9 mouse cellular contexts compared by ENCODE assay signal in the genomic region with DNA sequence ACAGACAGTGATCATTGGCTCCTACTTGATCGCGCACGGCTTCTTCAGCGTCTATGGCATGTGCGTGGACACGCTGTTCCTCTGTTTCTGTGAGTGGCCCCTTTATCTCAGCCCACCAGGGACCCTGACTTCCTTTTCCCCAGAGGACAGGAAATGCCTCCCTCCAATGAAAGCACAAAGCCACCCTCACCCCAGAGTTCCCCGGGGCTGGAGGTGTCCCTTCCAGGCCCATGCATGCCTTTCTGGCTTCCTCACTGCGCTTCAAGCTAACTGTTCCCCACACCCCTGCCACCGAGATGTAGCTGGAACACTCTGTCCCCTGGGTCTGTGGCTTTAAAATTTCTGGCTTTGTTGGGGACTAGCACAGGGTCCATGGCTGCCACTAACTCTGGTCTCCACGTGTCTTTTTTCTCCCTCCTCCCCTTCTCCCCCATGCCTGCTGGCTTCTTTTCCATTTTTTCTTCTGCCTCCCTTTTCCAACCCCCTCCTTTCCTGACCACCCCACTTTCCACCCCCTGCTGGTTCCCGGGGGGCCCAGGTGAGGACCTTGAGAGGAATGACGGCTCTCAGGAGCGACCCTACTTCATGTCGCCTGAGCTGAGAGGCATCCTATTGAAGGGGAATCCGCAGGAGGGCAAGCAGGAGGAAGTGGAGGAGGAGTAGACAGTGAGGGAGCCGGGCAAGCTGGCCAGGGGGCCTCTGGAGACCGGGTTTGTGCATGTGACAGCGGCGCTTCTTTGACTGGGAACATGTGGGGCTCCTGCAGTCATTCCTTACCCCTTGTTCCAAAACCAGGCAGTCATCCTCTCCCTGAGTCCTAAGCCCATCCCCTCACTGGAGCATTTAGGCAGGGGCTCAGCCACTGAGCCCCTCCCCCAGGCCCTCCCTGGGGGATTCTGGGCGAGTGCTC. TPM values are rescaled to one million over a fixed set of nuclear protein-coding genes. Genes with fewer than 3 reads are reported as not detected.
DNase-seq lines count a peak whose midpoint lies in the region; ATAC-seq lines count a peak whose summit lies in the region.
"Had no signal": no experiment of that assay in that cellular context is flagged by ENCODE, and none has a peak within 500 bp of the region (broad histone marks: within the 10 kb centered on the region; RNA-seq: fewer than 3 reads in every experiment).

No protein-coding gene starts in this region.

- H3K27ac ChIP-seq in heart, embryonic 10.5 days: peak overlapping the region; percentile 78
- H3K27ac ChIP-seq in heart, embryonic 14.5 days (replicated peaks in 1 of 2; ENCODE audit: control insufficient read depth in 1 of 2, insufficient read depth in 1 of 2, low read depth in 2 of 2, low read length in 2 of 2): peak overlapping the region; percentile 4 to 43
- H3K27ac ChIP-seq in liver, embryonic 12.5 days: peak overlapping the region; percentile 70
- H3K27ac ChIP-seq: hindbrain, embryonic 15.5 days had no signal

- WGBS in heart, embryonic 10.5 days: 33% methylated on average over 20 of the region's 20 CpGs
- 33% methylated on average over 20 of the region's 20 CpGs for WGBS in heart, embryonic 14.5 days
- 11% methylated on average over 20 of the region's 20 CpGs for WGBS in liver, embryonic 12.5 days (ENCODE audit: insufficient replicate concordance)

- H3K36me3 ChIP-seq in heart, embryonic 10.5 days: peaks cover 67% of the 10 kb centered on the region
- H3K36me3 ChIP-seq in heart, embryonic 14.5 days (ENCODE audit: control insufficient read depth, insufficient read depth, low read length): peaks cover 69% of the 10 kb centered on the region
- H3K36me3 ChIP-seq in liver, embryonic 12.5 days: peaks cover 52% of the 10 kb centered on the region

- intact Hi-C loops in left cerebral cortex, postnatal 10 days (cut with DNase I): no loop called here

- H3K9me3 ChIP-seq in heart, embryonic 10.5 days: no peaks in the 10 kb centered on the region
- H3K9me3 ChIP-seq in heart, embryonic 14.5 days (ENCODE audit: control insufficient read depth, low read length): no peaks in the 10 kb centered on the region
- H3K9me3 ChIP-seq in liver, embryonic 12.5 days (replicated peaks): no peaks in the 10 kb centered on the region
- H3K9me3 ChIP-seq: hindbrain, embryonic 15.5 days had no signal

- no peak overlapping the region; the same call in 1 of the 2 replicates for H3K4me3 ChIP-seq in heart, embryonic 10.5 days
- no peak overlapping the region for H3K4me3 ChIP-seq in heart, embryonic 14.5 days (ENCODE audit: control insufficient read depth in 1 of 2, insufficient read depth in 1 of 2, low read depth in 1 of 2, low read length in 2 of 2)
- H3K4me3 ChIP-seq in liver, embryonic 12.5 days: no peak overlapping the region
- H3K4me3 ChIP-seq: hindbrain, embryonic 15.5 days had no signal

- H3K27me3 ChIP-seq in heart, embryonic 10.5 days (ENCODE audit: insufficient read depth, poor library complexity, severe bottlenecking): no peaks in the 10 kb centered on the region
- H3K27me3 ChIP-seq in heart, embryonic 14.5 days (ENCODE audit: control insufficient read depth, insufficient read depth, low read length): no peaks in the 10 kb centered on the region
- no peaks in the 10 kb centered on the region for H3K27me3 ChIP-seq in liver, embryonic 12.5 days (replicated peaks)
- H3K27me3 ChIP-seq: hindbrain, embryonic 15.5 days had no signal

- DNase-seq in heart, embryonic 10.5 days (ENCODE audit: low spot score): no peak
- DNase-seq in heart, postnatal 4 days: no peak
- DNase-seq in ES-CJ7 (ENCODE audit: low read depth, low spot score): peak; percentile 50
- no peak for DNase-seq in left cerebral cortex, postnatal 10 days (ENCODE audit: extremely low spot score in 1 of 2, low spot score in 2 of 2)
- DNase-seq in urinary bladder, postnatal 25 days (ENCODE audit: low spot score): no peak

- peaks cover 14% of the 10 kb centered on the region for H3K4me1 ChIP-seq in heart, embryonic 10.5 days
- peaks cover 6 to 8% of the 10 kb centered on the region in 2 experiments; a peak in 1 of 4 replicates for H3K4me1 ChIP-seq in heart, embryonic 14.5 days (ENCODE audit: control insufficient read depth in 2 of 2, insufficient read depth in 2 of 2, low read length in 2 of 2)
- H3K4me1 ChIP-seq in liver, embryonic 12.5 days: peaks cover 26% of the 10 kb centered on the region
- H3K4me1 ChIP-seq: hindbrain, embryonic 15.5 days had no signal

- ATAC-seq in heart, embryonic 14.5 days (ENCODE audit: insufficient number of reproducible peaks, insufficient read depth, low FRiP score, low read depth): peak; percentile 56; the same call in 1 of the 2 replicates
- peak; percentile 56 for ATAC-seq in liver, embryonic 12.5 days
- no peak for ATAC-seq in monocyte, adult 5-6 weeks (replicated peaks; ENCODE audit: insufficient number of reproducible peaks, low FRiP score, low TSS enrichment, poor library complexity, severe bottlenecking)

- H3K4me2 ChIP-seq in heart, embryonic 14.5 days (ENCODE audit: low read length): no peak overlapping the region
- peak overlapping the region; percentile 28 for H3K4me2 ChIP-seq in liver, embryonic 12.5 days
- H3K4me2 ChIP-seq: hindbrain, embryonic 15.5 days had no signal

- peak overlapping the region; percentile 38; the same call in 1 of the 2 replicates for H3K9ac ChIP-seq in heart, embryonic 14.5 days (ENCODE audit: low read length)
- H3K9ac ChIP-seq in liver, embryonic 12.5 days: peak overlapping the region; percentile 15; the same call in 1 of the 2 replicates
- H3K9ac ChIP-seq: hindbrain, embryonic 15.5 days had no signal

RNA-seq across cellular contexts. Expression of a gene that starts 15.0 kb away (rescaled TPM):
- 166 and 197 TPM in 2 replicates for polyA plus RNA-seq in heart, embryonic 10.5 days (2016; fragmentation: Nextera tagmentation; extraction: Ambion mirVana)
- total RNA-seq in heart, postnatal 4 days (2021): 10 to 100 TPM; 79.5 to 80.1 TPM
- polyA plus RNA-seq in heart, embryonic 14.5 days (2014; fragmentation: Nextera tagmentation; extraction: Ambion mirVana): 103 and 109 TPM in 2 replicates
- polyA plus RNA-seq in liver, embryonic 12.5 days (2016; fragmentation: Nextera tagmentation; extraction: Ambion mirVana): 84.1 and 85.3 TPM in 2 replicates
- 47.3 to 58.8 TPM (median 54.8 TPM) in 3 replicates for total RNA-seq in monocyte, adult 5-6 weeks (2017)
- 10 to 100 TPM; 88.4 to 89.2 TPM for total RNA-seq in left cerebral cortex, postnatal 10 days (2021)

RNA-seq across cellular contexts. Expression of a gene that starts 32.2 kb away (rescaled TPM):
- 69.2 and 70.4 TPM in 2 replicates for polyA plus RNA-seq in heart, embryonic 10.5 days (2016; fragmentation: Nextera tagmentation; extraction: Ambion mirVana)
- total RNA-seq in heart, postnatal 4 days (2021): 10 to 100 TPM; 63.4 to 65.0 TPM
- 66.4 and 67.9 TPM in 2 replicates for polyA plus RNA-seq in heart, embryonic 14.5 days (2014; fragmentation: Nextera tagmentation; extraction: Ambion mirVana)
- polyA plus RNA-seq in liver, embryonic 12.5 days (2016; fragmentation: Nextera tagmentation; extraction: Ambion mirVana): 29.2 and 32.5 TPM in 2 replicates
- 230 to 297 TPM (median 259 TPM) in 3 replicates for total RNA-seq in monocyte, adult 5-6 weeks (2017)
- 10 to 100 TPM; 66.4 to 67.7 TPM for total RNA-seq in left cerebral cortex, postnatal 10 days (2021)

RNA-seq across cellular contexts. Expression of a gene that starts 40.6 kb away (rescaled TPM):
- polyA plus RNA-seq in heart, embryonic 10.5 days (2016; fragmentation: Nextera tagmentation; extraction: Ambion mirVana): 2.0 and 6.1 TPM in 2 replicates
- total RNA-seq in heart, postnatal 4 days (2021): not detected
- 0.30 TPM in 1 of 2 replicates, not detected in the other for polyA plus RNA-seq in heart, embryonic 14.5 days (2014; fragmentation: Nextera tagmentation; extraction: Ambion mirVana)
- 0.10 and 0.25 TPM in 2 replicates for polyA plus RNA-seq in liver, embryonic 12.5 days (2016; fragmentation: Nextera tagmentation; extraction: Ambion mirVana)
- 1.6 to 2.0 TPM (median 1.8 TPM) in 3 replicates for total RNA-seq in monocyte, adult 5-6 weeks (2017)
- 1 to 10 TPM; 1.1 to 1.9 TPM for total RNA-seq in left cerebral cortex, postnatal 10 days (2021)

RNA-seq across cellular contexts. Expression of a gene that starts 58.9 kb away (rescaled TPM):
- polyA plus RNA-seq in heart, embryonic 10.5 days (2016; fragmentation: Nextera tagmentation; extraction: Ambion mirVana): 38.9 and 51.3 TPM in 2 replicates
- total RNA-seq in heart, postnatal 4 days (2021): 10 to 100 TPM; 11.3 to 13.3 TPM
- polyA plus RNA-seq in heart, embryonic 14.5 days (2014; fragmentation: Nextera tagmentation; extraction: Ambion mirVana): 22.7 and 24.3 TPM in 2 replicates
- 31.2 and 32.7 TPM in 2 replicates for polyA plus RNA-seq in liver, embryonic 12.5 days (2016; fragmentation: Nextera tagmentation; extraction: Ambion mirVana)
- total RNA-seq in monocyte, adult 5-6 weeks (2017): 7.2 to 12.8 TPM (median 7.3 TPM) in 3 replicates
- 10 to 100 TPM; 33.2 to 35.1 TPM for total RNA-seq in left cerebral cortex, postnatal 10 days (2021)

Comparison
In these comparisons a context has a peak if more than half of its experiments do, and no peak if none do; other contexts are left out.
1. H3K27ac ChIP-seq: peak in every context shown above with its lines; median percentile 78 in heart, embryonic 10.5 days; 70 in liver, embryonic 12.5 days; 24 in heart, embryonic 14.5 days.